Mouse (Mus musculus) hindbrain, embryonic 14.5 days (tissue): ENCODE measurements around the gene Slc25a28. TPM values are rescaled to one million over a fixed set of nuclear protein-coding genes. Genes with fewer than 3 reads are reported as not detected.

Experiments
- ATAC-seq: fragments of 200-750 bp; cut with Nextera tagmentation; 2 replicates; pipeline ENCODE4 v1.8.0; 2017; ENCODE audit warnings: moderate number of reproducible peaks, mild to moderate bottlenecking, moderate TSS enrichment, moderate library complexity; ENCODE audit not compliant: low FRiP score
- DNase-seq: peaks from one replicate; pipeline ENCODE4 v3.0.0-alpha.2; 2015; ENCODE audit warnings: low spot score
- H3K27ac ChIP-seq: fragments of 300-500 bp; sonication (generic); 2 replicates; pipeline ENCODE4 v1.5.1; 2014; ENCODE audit warnings: mild to moderate bottlenecking, moderate library complexity
- H3K27me3 ChIP-seq: fragments of 300-500 bp; sonication (generic); 2 replicates; pipeline ENCODE4 v1.6.1; 2014; ENCODE audit warnings: mild to moderate bottlenecking, low read length, mixed read lengths; ENCODE audit not compliant: control insufficient read depth, insufficient read depth
- H3K36me3 ChIP-seq: fragments of 300-500 bp; sonication (generic); replicated peaks from 2 replicates; pipeline ENCODE4 v1.6.1; 2014; ENCODE audit not compliant: control insufficient read depth, insufficient read depth
- H3K4me1 ChIP-seq: fragments of 300-500 bp; sonication (generic); replicated peaks from 2 replicates; pipeline ENCODE4 v1.6.1; 2014; ENCODE audit warnings: antibody characterized with exemption, low read length, mixed read lengths; ENCODE audit not compliant: control insufficient read depth, insufficient read depth
- H3K4me2 ChIP-seq: fragments of 300-500 bp; sonication (generic); replicated peaks from 2 replicates; pipeline ENCODE4 v1.6.1; 2014; ENCODE audit warnings: mild to moderate bottlenecking, moderate library complexity
- H3K4me3 ChIP-seq: fragments of 300-500 bp; sonication (generic); replicated peaks from 2 replicates; pipeline ENCODE4 v1.5.1; 2014; ENCODE audit warnings: mild to moderate bottlenecking, low read length
- H3K9ac ChIP-seq: fragments of 300-500 bp; sonication (generic); 2 replicates; pipeline ENCODE4 v1.6.1; 2014
- H3K9me3 ChIP-seq: fragments of 300-500 bp; sonication (generic); 2 replicates; pipeline ENCODE4 v1.6.1; 2016; ENCODE audit warnings: low read length; ENCODE audit not compliant: control insufficient read depth
- WGBS: fragments of 180-500 bp; shearing (Covaris S2); extraction: QIAGEN DNeasy Blood & Tissue Kit; methylation state at CpG from one replicate; pipeline ENCODE4 v1.1.7; 2014; 5-methylcytosine and 5-hydroxymethylcytosine counted together
- polyA plus RNA-seq: library from polyadenylated mRNA; unstranded; fragments of >200 nt; fragmentation: Nextera tagmentation; extraction: Ambion mirVana; gene quantifications from 2 replicates; pipeline ENCODE4 v1.2.1, GENCODE M21; 2014

Gene Slc25a28
- polyA plus RNA-seq, 1 experiment from 2014 or later, result 14.2 TPM

DNA sequence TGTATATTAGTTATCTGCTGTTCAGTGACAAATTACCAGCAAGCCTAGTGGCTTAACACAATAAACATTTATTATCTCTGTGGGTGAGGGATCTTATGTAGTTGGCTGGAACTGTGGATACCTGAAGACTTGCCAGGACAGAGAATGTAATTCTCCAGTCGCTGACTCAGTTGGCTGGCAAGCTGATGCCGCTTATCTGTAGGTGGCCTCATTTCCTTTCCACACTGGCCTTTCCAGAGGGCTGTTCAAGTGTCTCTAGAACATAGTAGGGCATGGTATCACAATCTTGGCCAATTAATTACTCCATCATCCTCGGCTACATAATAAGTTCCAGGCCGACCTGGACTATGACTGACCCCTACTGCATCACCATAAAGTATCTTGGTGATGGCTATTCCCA lies 6.9 kb upstream of the Slc25a28 start:
- Histone ChIP-seq H3K36me3 (no peaks in the 10 kb centered on the region), H3K9me3 (no peaks in the 10 kb centered on the region), H3K9ac (no peak overlapping the region), H3K4me1 (peaks cover 1% of the 10 kb centered on the region), H3K27ac (no peak overlapping the region), H3K4me2 (no peak overlapping the region), H3K27me3 (no peaks in the 10 kb centered on the region), H3K4me3 (no peak overlapping the region)
- WGBS, result 91% methylated on average over 4 of the region's 4 CpGs
- ATAC-seq, result no peak
- DNase-seq, result no peak

DNA sequence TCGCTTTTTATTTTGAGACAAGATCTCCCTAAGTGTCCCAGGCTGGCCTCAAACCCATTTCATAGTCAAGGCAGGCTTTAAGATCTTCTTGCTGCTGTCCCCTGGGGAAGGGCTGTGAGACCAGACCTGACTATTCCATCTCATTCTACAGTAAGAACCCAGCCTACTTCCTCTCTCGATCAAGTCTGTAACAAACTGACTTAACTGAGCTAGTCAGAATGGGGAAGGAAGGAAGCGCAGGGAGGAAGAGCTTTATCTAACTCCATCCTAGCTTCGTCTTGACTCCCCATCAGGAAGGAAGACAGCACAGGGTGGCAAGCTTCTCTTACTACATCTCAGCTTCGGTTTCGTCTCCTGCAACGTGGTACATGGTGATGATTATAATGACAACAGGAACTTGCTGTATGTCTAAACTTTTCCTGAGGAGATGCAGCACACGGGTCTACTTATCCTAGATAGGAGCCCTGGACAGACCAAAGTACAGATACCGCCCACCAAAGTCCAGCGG lies 4.8 kb upstream of the Slc25a28 start:
- Histone ChIP-seq H3K27me3 (no peaks in the 10 kb centered on the region), H3K9me3 (no peaks in the 10 kb centered on the region), H3K4me3 (no peak overlapping the region), H3K36me3 (no peaks in the 10 kb centered on the region), H3K4me2 (no peak overlapping the region), H3K4me1 (peaks cover 9% of the 10 kb centered on the region), H3K9ac (no peak overlapping the region), H3K27ac (no peak overlapping the region)
- ATAC-seq, result no peak
- 81% methylated on average over 10 of the region's 10 CpGs for WGBS
- DNase-seq, result no peak

- Histone ChIP-seq H3K36me3 (no peaks in the 10 kb centered on the region), H3K27ac (no peak overlapping the region), H3K9me3 (no peaks in the 10 kb centered on the region), H3K4me3 (no peak overlapping the region), H3K9ac (no peak overlapping the region), H3K27me3 (no peaks in the 10 kb centered on the region), H3K4me2 (no peak overlapping the region), H3K4me1 (peaks cover 14% of the 10 kb centered on the region)
- DNase-seq, result no peak
- 84% methylated on average over 8 of the region's 8 CpGs for WGBS
- no peak for ATAC-seq
These were observed 3.9 kb upstream of the Slc25a28 start for GRCm38 (mm10) chr19:43678467-43679003.

DNA sequence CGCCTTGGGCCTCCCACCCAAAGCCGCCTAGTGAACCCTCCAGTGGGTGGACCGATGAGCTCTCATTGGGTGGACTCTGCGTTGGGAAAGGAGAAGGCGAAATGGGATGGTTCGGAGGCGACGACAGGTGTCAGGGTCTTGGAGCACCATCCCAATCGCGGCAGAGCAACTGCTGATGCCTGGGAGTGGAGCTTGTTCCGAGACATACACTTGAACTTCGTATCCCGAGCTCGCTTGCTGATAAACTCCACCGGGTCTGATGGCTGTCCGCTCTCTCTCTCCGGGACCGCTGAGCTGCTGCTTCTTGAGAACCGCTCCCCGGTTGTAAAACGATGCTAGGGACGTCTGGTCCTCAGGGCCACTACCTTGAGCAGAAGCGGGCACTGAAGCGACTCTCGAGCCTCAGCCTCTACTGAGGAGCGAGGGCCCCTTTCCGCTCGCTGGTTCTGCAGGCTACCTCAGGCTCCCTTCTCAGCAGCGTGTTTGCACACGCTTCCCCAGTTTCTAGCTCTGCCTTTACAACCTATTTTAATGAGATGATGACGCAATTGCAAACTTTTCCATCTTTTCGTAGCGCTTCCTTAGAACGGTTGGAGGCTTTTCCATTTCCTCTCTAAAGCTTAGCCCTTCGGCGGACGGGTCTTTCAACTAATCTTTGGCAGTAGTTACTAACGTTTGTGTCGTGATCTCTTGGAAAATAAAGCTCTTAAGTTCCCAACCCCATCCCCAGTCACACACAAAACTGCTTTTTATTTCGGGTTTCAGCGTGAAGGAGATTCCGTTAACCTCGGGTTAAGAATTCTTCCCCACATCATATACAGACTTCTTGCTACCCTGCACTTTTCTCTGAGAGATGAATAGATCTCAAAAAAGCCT lies 1.1 kb upstream of the Slc25a28 start:
- Histone ChIP-seq H3K27me3 (no peaks in the 10 kb centered on the region), H3K9ac (peak overlapping the region; percentile 58), H3K4me2 (peak overlapping the region; percentile 83), H3K4me3 (peak overlapping the region; percentile 97), H3K27ac (peak overlapping the region; percentile 92), H3K9me3 (no peaks in the 10 kb centered on the region), H3K4me1 (peaks cover 20% of the 10 kb centered on the region), H3K36me3 (no peaks in the 10 kb centered on the region)
- 2% methylated on average over 43 of the region's 43 CpGs for WGBS
- DNase-seq (peak; percentile 36), ATAC-seq (no peak)

DNA sequence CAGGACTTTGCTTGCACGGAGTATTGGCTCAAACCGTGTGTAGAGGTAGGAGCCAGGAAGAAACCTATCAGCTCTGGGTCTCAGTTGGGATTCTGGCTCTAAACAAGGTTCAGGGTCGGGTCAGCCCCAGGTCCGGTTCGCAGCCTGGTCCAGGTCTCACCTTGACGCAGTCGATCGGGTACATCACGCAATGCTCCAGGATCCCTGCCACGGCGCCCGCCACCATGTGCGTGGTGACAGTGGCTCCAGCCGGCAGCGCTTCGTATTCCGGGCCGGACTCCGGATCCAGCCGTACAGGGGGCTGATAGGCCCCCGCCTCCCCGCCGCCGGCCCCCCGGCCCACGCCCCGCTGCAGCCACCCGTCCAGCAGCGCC lies 378 bp downstream of the Slc25a28 start:
- Histone ChIP-seq H3K4me2 (peak overlapping the region; percentile 57), H3K27me3 (no peaks in the 10 kb centered on the region), H3K4me3 (peak overlapping the region; percentile 97), H3K36me3 (no peaks in the 10 kb centered on the region), H3K9ac (peak overlapping the region; percentile 87), H3K9me3 (no peaks in the 10 kb centered on the region), H3K27ac (peak overlapping the region; percentile 83), H3K4me1 (peaks cover 20% of the 10 kb centered on the region)
- ATAC-seq (peak; percentile 3; the same call in 1 of the 2 replicates), DNase-seq (no peak)
- WGBS, result 1% methylated on average over 27 of the region's 29 CpGs

GRCm38 (mm10) chr19:43673513-43674315 lies 967 bp downstream of the Slc25a28 start:
- Histone ChIP-seq H3K36me3 (no peaks in the 10 kb centered on the region), H3K27me3 (no peaks in the 10 kb centered on the region), H3K27ac (no peak overlapping the region), H3K4me2 (peak overlapping the region; percentile 57), H3K4me1 (peaks cover 20% of the 10 kb centered on the region), H3K4me3 (peak overlapping the region; percentile 97), H3K9ac (peak overlapping the region; percentile 87), H3K9me3 (no peaks in the 10 kb centered on the region)
- no peak for ATAC-seq
- 11% methylated on average over 21 of the region's 21 CpGs for WGBS
- DNase-seq, result no peak

DNA sequence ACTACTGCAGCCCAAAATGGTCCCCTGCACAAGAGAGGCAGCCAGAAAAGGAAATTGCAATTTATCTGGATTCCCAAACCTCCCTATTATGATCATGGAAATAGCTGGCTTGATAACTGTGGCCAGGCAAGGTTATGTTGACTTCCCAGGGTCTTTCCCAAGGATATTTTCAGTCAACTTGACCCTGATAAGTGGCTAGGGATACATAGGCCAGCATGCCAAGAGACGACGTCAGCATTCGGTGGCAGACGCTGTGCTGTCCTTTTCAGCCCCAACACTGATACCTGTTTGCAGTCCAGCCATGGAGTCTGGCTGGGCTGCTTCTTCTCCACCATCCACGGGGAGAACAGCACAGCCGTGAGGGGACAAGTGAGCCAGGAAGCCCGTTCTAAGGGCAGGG lies 3.6 kb downstream of the Slc25a28 start:
- Histone ChIP-seq H3K4me1 (peaks cover 14% of the 10 kb centered on the region), H3K27ac (no peak overlapping the region), H3K9me3 (no peaks in the 10 kb centered on the region), H3K9ac (no peak overlapping the region), H3K4me2 (no peak overlapping the region), H3K36me3 (no peaks in the 10 kb centered on the region), H3K27me3 (no peaks in the 10 kb centered on the region), H3K4me3 (no peak overlapping the region)
- DNase-seq, result no peak
- no peak for ATAC-seq
- WGBS, result 89% methylated on average over 7 of the region's 7 CpGs

DNA sequence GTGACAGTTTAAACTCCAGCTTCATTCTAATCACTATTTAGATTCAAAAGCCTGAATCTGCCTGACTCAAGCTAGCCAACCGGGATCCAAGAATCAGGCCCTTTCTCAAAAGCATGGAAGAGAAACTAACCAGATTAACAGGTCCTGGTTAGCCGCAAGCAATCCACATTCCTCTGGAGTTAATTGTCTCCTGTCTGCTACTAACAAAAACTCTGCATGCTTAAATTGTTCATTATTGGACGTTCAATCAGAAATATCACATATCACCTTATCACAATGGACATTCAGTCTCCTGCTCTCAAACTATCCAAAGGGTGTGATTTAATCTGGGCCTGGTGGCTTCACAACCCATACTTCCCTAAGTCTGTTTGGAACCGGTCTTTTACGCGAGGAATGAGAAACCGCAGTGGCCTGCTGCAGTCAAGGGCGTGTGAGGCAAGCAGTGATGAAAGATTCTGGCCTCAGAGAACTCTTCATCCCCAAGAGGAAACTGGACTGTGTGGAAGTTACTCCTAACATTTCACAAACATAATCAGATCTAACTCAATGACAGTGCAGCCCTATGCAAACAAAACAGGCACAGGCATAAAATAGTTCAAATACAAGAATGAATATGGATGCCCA lies 5.4 kb downstream of the Slc25a28 start:
- DNase-seq (no peak), ATAC-seq (no peak)
- H3K4me2 ChIP-seq, result no peak overlapping the region
- 90% methylated on average over 8 of the region's 8 CpGs for WGBS
- H3K36me3 ChIP-seq, result peaks cover 4% of the 10 kb centered on the region
- H3K9me3 ChIP-seq, result no peaks in the 10 kb centered on the region
- H3K27me3 ChIP-seq, result no peaks in the 10 kb centered on the region
- no peak overlapping the region for H3K9ac ChIP-seq
- H3K4me3 ChIP-seq, result no peak overlapping the region
- H3K4me1 ChIP-seq, result peaks cover 11% of the 10 kb centered on the region; the same call in 1 of the 2 replicates
- no peak overlapping the region for H3K27ac ChIP-seq

DNA sequence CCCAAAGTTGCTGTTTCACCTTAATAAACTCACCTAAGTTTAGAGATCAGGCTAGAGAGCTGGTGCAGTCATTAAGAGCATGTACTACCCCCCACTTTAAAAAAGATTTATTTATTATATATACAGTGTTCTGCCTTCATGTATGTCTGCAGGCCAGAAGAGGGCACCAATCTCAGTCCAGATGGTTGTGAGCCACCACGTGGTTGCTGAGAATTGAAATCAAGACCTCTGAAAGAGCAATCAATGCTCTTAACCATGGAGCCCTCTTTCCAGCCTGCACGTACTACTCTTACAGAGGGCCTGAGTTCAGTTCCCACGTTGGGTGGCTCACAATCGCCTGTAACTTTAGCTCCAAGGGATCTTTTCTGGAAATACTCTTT lies 7.3 kb downstream of the Slc25a28 start:
- no peak for DNase-seq

More for the DNA sequence above, 7.3 kb downstream of the Slc25a28 start:
- Histone ChIP-seq H3K27ac (no peak overlapping the region), H3K36me3 (peaks cover 21% of the 10 kb centered on the region), H3K4me1 (0 out of 2 replicates have a peak, but pooled peaks cover under 1% of the 10 kb centered on the region), H3K4me2 (no peak overlapping the region), H3K4me3 (no peak overlapping the region), H3K27me3 (no peaks in the 10 kb centered on the region), H3K9me3 (no peaks in the 10 kb centered on the region), H3K9ac (no peak overlapping the region)
- 66% methylated on average over 4 of the region's 4 CpGs for WGBS
- ATAC-seq, result no peak
